Mouse (Mus musculus) midbrain, postnatal 0 days (tissue): Measurements from ENCODE around the gene Bicdl1. TPM values are rescaled to one million over a fixed set of nuclear protein-coding genes. Genes with fewer than 3 reads are reported as not detected.

Experiments
- ATAC-seq: fragments of 200-750 bp; cut with Nextera tagmentation; 2 replicates; pipeline ENCODE4 v1.8.0; 2017; ENCODE audit warnings: moderate number of reproducible peaks, mild to moderate bottlenecking, moderate TSS enrichment, moderate library complexity; ENCODE audit not compliant: low FRiP score
- DNase-seq: peaks from one replicate; pipeline ENCODE4 v3.0.0-alpha.2; 2015; ENCODE audit warnings: low spot score
- H3K27ac ChIP-seq: fragments of 300-500 bp; sonication (generic); 2 replicates; pipeline ENCODE4 v1.5.1; 2014; ENCODE audit warnings: low read depth, mild to moderate bottlenecking, low read length, mixed read lengths
- H3K27me3 ChIP-seq: fragments of 300-500 bp; sonication (generic); 2 replicates; pipeline ENCODE4 v1.6.1; 2014; ENCODE audit warnings: low read length, control low read depth, mixed read lengths; ENCODE audit not compliant: insufficient read depth
- H3K36me3 ChIP-seq: fragments of 300-500 bp; sonication (generic); 2 replicates; pipeline ENCODE4 v1.6.1; 2014; ENCODE audit warnings: low read length, control low read depth, mixed read lengths; ENCODE audit not compliant: insufficient read depth
- H3K4me1 ChIP-seq: fragments of 300-500 bp; sonication (generic); 2 replicates; pipeline ENCODE4 v1.6.1; 2014; ENCODE audit warnings: mild to moderate bottlenecking, control low read depth, antibody characterized with exemption, low read length, mixed read lengths; ENCODE audit not compliant: insufficient read depth
- H3K4me2 ChIP-seq: fragments of 300-500 bp; sonication (generic); 2 replicates; pipeline ENCODE4 v1.6.1; 2014; ENCODE audit warnings: low read depth, mild to moderate bottlenecking, low read length, mixed read lengths; ENCODE audit not compliant: poor library complexity, severe bottlenecking
- H3K4me3 ChIP-seq: fragments of 300-500 bp; sonication (generic); 2 replicates; pipeline ENCODE4 v1.5.1; 2014; ENCODE audit warnings: low read depth, mild to moderate bottlenecking, low read length, moderate library complexity
- H3K9ac ChIP-seq: fragments of 300-500 bp; sonication (generic); replicated peaks from 2 replicates; pipeline ENCODE4 v1.6.1; 2014; ENCODE audit warnings: mild to moderate bottlenecking, low read length, moderate library complexity, mixed read lengths; ENCODE audit not compliant: poor library complexity, severe bottlenecking
- H3K9me3 ChIP-seq: fragments of 300-500 bp; sonication (generic); 2 replicates; pipeline ENCODE4 v1.6.1; 2016; ENCODE audit warnings: low read length, control low read depth
- CTCF ChIP-seq: IDR thresholded peaks from 2 replicates; pipeline ENCODE4 v1.5.1; 2016; ENCODE audit warnings: antibody characterized with exemption, mild to moderate bottlenecking
- WGBS: fragments of 180-500 bp; shearing (Covaris S2); extraction: QIAGEN DNeasy Blood & Tissue Kit; methylation state at CpG from one replicate; pipeline ENCODE4 v1.1.7; 2014; 5-methylcytosine and 5-hydroxymethylcytosine counted together
- polyA plus RNA-seq: library from polyadenylated mRNA; unstranded; fragments of >200 nt; fragmentation: Nextera tagmentation; extraction: Ambion mirVana; gene quantifications from 2 replicates; pipeline ENCODE4 v1.2.1, GENCODE M21; 2015
- total RNA-seq: library from RNA; depleted of rRNA; stranded (reverse); fragments of >200 nt; gene quantifications from 2 replicates; pipeline ENCODE4 v1.2.3, GENCODE M21; 2014; rRNA removed

The Bicdl1 gene
- total RNA-seq: 185 and 195 TPM in 2 replicates
- 34.4 and 35.7 TPM in 2 replicates for polyA plus RNA-seq

GRCm38 (mm10) chr5:115731001-115731731, at the start of gene Bicdl1:
TSS of gene Bicdl1 (minus strand) at chr5:115731621.
- peak within 1 kb of the TSS; percentile 87 for H3K4me3 ChIP-seq
- H3K27me3 ChIP-seq: no peaks in the 10 kb centered on the region
- TF ChIP-seq CTCF: no peak
- under 1% methylated on average over 50 of the region's 83 CpGs for WGBS
- no peaks in the 10 kb centered on the region for H3K9me3 ChIP-seq
- peak; percentile 62 for DNase-seq
- H3K9ac ChIP-seq: peak within 1 kb of the TSS; percentile 85
- peaks cover 9% of the 10 kb centered on the region; the same call in 1 of the 2 replicates for H3K4me1 ChIP-seq
- peak; percentile 43 for ATAC-seq
- H3K36me3 ChIP-seq: no peaks in the 10 kb centered on the region
- peak within 1 kb of the TSS; percentile 97 for H3K27ac ChIP-seq
- H3K4me2 ChIP-seq: peak within 1 kb of the TSS; percentile 60

- Histone ChIP-seq H3K27me3 (no peaks in the 10 kb centered on the region), H3K36me3 (no peaks in the 10 kb centered on the region), H3K4me2 (no peak overlapping the region), H3K9ac (no peak overlapping the region), H3K27ac (no peak overlapping the region), H3K4me1 (no peaks in the 10 kb centered on the region), H3K4me3 (no peak overlapping the region), H3K9me3 (no peaks in the 10 kb centered on the region)
- TF ChIP-seq CTCF: no peak
- DNase-seq: peak; percentile 51
- ATAC-seq: no peak
- WGBS: 43% methylated on average over 4 of the region's 4 CpGs
Measured at GRCm38 (mm10) chr5:115776911-115777310, 45.5 kb upstream of the Bicdl1 start.

- Histone ChIP-seq H3K9ac (no peak overlapping the region), H3K4me3 (no peak overlapping the region), H3K36me3 (no peaks in the 10 kb centered on the region), H3K27ac (peak overlapping the region; percentile 47), H3K4me1 (no peaks in the 10 kb centered on the region), H3K27me3 (no peaks in the 10 kb centered on the region), H3K9me3 (no peaks in the 10 kb centered on the region), H3K4me2 (no peak overlapping the region)
- 48% methylated on average over 4 of the region's 4 CpGs for WGBS
- DNase-seq (peak; percentile 19), ATAC-seq (peak; percentile 41; the same call in 1 of the 2 replicates)
- no peak for TF ChIP-seq CTCF
Measured at GRCm38 (mm10) chr5:115775350-115775749, 43.9 kb upstream of the Bicdl1 start.

GRCm38 (mm10) chr5:115770048-115770447, 38.6 kb upstream of the Bicdl1 start:
- ATAC-seq: no peak
- no peak for DNase-seq
- WGBS: 93% methylated on average over 4 of the region's 4 CpGs

GRCm38 (mm10) chr5:115769116-115769515, 37.7 kb upstream of the Bicdl1 start:
- no peak for TF ChIP-seq CTCF
- Histone ChIP-seq H3K27ac (no peak overlapping the region), H3K27me3 (no peaks in the 10 kb centered on the region), H3K4me2 (no peak overlapping the region), H3K4me1 (no peaks in the 10 kb centered on the region), H3K9ac (no peak overlapping the region), H3K4me3 (no peak overlapping the region), H3K36me3 (no peaks in the 10 kb centered on the region), H3K9me3 (no peaks in the 10 kb centered on the region)
- DNase-seq: no peak
- WGBS: 34% methylated on average over 4 of the region's 4 CpGs
- no peak for ATAC-seq

More at GRCm38 (mm10) chr5:115770048-115770447, 38.6 kb upstream of the Bicdl1 start:
- H3K4me1 ChIP-seq: no peaks in the 10 kb centered on the region
- TF ChIP-seq CTCF: peak; percentile 35; the same call in 1 of the 2 replicates
- no peak overlapping the region for H3K9ac ChIP-seq
- H3K4me2 ChIP-seq: no peak overlapping the region
- no peaks in the 10 kb centered on the region for H3K9me3 ChIP-seq
- H3K36me3 ChIP-seq: no peaks in the 10 kb centered on the region
- H3K4me3 ChIP-seq: no peak overlapping the region
- H3K27ac ChIP-seq: no peak overlapping the region
- no peaks in the 10 kb centered on the region for H3K27me3 ChIP-seq

- no peaks in the 10 kb centered on the region for H3K36me3 ChIP-seq
- no peak overlapping the region for H3K4me2 ChIP-seq
- no peaks in the 10 kb centered on the region for H3K9me3 ChIP-seq
- TF ChIP-seq CTCF: no peak
- H3K4me1 ChIP-seq: no peaks in the 10 kb centered on the region
- H3K9ac ChIP-seq: no peak overlapping the region
- H3K27me3 ChIP-seq: no peaks in the 10 kb centered on the region
- DNase-seq: no peak
- no peak overlapping the region for H3K27ac ChIP-seq
- no peak overlapping the region for H3K4me3 ChIP-seq
- WGBS: 53% methylated on average over 8 of the region's 8 CpGs
- ATAC-seq: no peak
Measured at GRCm38 (mm10) chr5:115766821-115767220, 35.4 kb upstream of the Bicdl1 start.
